Mouse (Mus musculus): ENCODE results near the gene Atf5. TPM values are rescaled to one million over a fixed set of nuclear protein-coding genes. Genes with fewer than 3 reads are reported as not detected.

The Atf5 gene
- polyA plus RNA-seq, 2 experiments: 3.7 to 47.9 TPM

DNA sequence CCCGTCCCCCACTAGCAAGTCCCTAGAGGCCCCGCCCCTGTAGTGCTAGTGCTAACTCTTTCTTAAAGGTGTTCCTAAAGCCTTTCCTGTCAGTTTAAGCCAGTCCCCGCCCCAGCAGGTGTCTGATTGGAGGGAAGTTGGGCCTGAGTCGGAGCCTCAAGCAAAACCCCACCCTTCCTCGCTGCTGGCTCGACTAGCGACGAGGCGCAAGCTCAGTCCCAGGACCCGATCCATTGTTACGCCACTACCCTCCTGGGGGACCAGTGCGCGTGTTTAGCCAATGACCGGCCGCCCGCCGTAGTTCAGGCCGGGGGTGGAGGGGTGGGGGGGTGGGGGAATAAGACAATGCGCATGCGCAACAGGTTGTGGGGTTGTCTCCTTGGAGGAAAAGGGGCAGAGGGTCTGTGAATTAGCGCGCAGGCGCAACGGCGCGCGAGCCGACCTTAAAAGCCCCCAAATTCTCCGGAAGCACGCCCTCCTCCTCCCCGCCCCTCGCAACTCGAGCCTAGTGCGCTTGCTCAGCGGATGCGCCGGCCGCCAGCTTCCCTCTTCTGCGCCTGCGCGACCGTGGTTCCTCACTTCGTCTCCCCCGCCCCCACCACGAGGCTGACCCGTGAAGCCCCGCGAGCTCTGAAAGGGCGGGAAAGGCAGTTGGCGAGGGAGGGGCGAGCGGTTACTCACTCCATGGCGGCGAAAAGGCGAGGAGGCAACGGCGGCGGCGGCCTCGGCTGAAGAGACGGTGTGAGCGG is 563 bp downstream of the Atf5 start, which contains the start of the genes Nup62 and Il4i1:
Gene Nup62, plus strand, starts transcription at position 368 of the 749 bp plus-strand sequence.
Gene Il4i1, plus strand, starts transcription at position 667 of the 749 bp plus-strand sequence.
- no peaks in the 10 kb centered on the region for H3K9me3 ChIP-seq (ENCODE audit: control insufficient read depth, low read length)
- TF ChIP-seq POLR2A (IDR thresholded peaks at IDR 0.05; ENCODE audit: borderline replicate concordance, extremely low read depth, insufficient read depth, insufficient read length): peak; percentile 60; the same call in 1 of the 2 replicates
- peak within 1 kb of the TSS; percentile 95 for H3K27ac ChIP-seq (replicated peaks; ENCODE audit: low read depth, low read length)
- DNase-seq (ENCODE audit: low spot score): peak; percentile 99
- H3K4me1 ChIP-seq (ENCODE audit: control insufficient read depth, insufficient read depth, low read length): peaks cover 29% of the 10 kb centered on the region
- H3K4me3 ChIP-seq (replicated peaks; ENCODE audit: low read length): peak within 1 kb of the TSS; percentile 87
- ATAC-seq (ENCODE audit: low FRiP score, low read depth): peak; percentile 94
- no peaks in the 10 kb centered on the region for H3K27me3 ChIP-seq (ENCODE audit: control insufficient read depth, insufficient read depth, low read length)
- WGBS: 0% methylated on average over 52 of the region's 62 CpGs
- peak within 1 kb of the TSS; percentile 98 for H3K9ac ChIP-seq (ENCODE audit: low read depth, low read length, severe bottlenecking)
- H3K36me3 ChIP-seq (ENCODE audit: control insufficient read depth, insufficient read depth, low read length): peaks cover 21% of the 10 kb centered on the region; the same call in 1 of the 2 replicates
- H3K4me2 ChIP-seq (replicated peaks; ENCODE audit: low read depth, low read length, severe bottlenecking): peak within 1 kb of the TSS; percentile 74

DNA sequence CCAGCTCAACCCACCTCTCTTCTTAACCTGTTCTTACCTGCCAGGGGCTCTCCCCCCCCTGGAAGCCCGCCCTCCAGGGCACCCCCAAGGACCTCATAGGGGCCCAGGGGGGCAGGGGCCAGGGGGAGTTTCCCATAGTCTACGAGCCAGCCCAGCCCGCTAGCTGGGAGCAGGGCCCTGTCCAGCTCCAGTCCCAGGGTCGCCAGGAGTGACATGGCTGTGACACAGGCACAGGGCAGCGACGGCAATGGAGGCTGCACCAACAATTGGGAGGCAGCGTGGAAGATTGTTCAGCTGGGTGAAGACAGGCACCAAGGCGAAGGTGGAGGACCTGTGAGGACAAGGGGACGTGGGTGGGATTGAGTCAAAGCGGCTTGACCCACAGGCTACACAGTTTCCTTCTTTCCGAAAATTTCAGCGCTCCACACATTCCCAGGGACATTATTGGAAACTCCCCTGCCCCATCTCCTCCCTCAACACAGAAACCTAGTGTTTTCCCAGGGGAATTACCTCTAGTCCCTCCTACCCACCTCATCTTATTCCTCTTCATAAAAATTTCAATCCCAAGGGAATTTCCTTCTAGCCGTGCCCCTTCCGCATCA is 1.4 kb downstream of the Atf5 start:
- ATAC-seq (ENCODE audit: low FRiP score, low read depth): no peak
- Histone ChIP-seq H3K27ac (replicated peaks; ENCODE audit: low read depth, low read length) (peak overlapping the region; percentile 95; the same call in 1 of the 2 replicates), H3K4me2 (replicated peaks; ENCODE audit: low read depth, low read length, severe bottlenecking) (peak overlapping the region; percentile 74), H3K4me3 (replicated peaks; ENCODE audit: low read length) (peak overlapping the region; percentile 87), H3K9ac (ENCODE audit: low read depth, low read length, severe bottlenecking) (peak overlapping the region; percentile 43; the same call in 1 of the 2 replicates), H3K36me3 (ENCODE audit: control insufficient read depth, insufficient read depth, low read length) (peaks cover 21% of the 10 kb centered on the region; the same call in 1 of the 2 replicates), H3K27me3 (ENCODE audit: control insufficient read depth, insufficient read depth, low read length) (no peaks in the 10 kb centered on the region), H3K9me3 (ENCODE audit: control insufficient read depth, low read length) (no peaks in the 10 kb centered on the region), H3K4me1 (ENCODE audit: control insufficient read depth, insufficient read depth, low read length) (peaks cover 29% of the 10 kb centered on the region)
- 25% methylated on average over 14 of the region's 14 CpGs for WGBS
- no peak for TF ChIP-seq POLR2A (IDR thresholded peaks at IDR 0.05; ENCODE audit: borderline replicate concordance, extremely low read depth, insufficient read depth, insufficient read length)
- peak; percentile 49 for DNase-seq (ENCODE audit: low spot score)

DNA sequence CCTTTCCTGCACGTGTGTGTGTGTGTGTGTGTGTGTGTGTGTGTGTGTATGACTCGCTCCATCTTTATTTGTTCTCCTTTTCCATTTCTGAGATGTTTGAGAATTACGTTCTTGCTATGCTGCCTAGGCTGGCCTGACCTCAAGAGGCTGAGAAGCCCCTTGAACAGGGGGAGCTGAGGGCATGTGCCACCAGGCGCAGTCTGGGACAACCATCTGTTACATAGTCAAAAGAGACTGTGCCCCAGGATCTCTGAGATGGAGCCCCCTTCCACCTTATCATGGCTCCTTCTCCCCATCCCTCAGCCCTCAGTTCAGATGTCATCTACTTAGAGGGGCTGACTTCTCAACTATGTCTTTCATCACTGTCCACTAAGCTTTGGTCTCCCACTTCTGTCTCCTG is 2.0 kb downstream of the Atf5 start:
- no peak for TF ChIP-seq POLR2A (IDR thresholded peaks at IDR 0.05; ENCODE audit: borderline replicate concordance, extremely low read depth, insufficient read depth, insufficient read length)
- WGBS: 90% methylated on average over 4 of the region's 4 CpGs
- Histone ChIP-seq H3K4me3 (replicated peaks; ENCODE audit: low read length) (no peak overlapping the region), H3K27ac (replicated peaks; ENCODE audit: low read depth, low read length) (no peak overlapping the region), H3K4me1 (ENCODE audit: control insufficient read depth, insufficient read depth, low read length) (peaks cover 29% of the 10 kb centered on the region), H3K4me2 (replicated peaks; ENCODE audit: low read depth, low read length, severe bottlenecking) (no peak overlapping the region), H3K27me3 (ENCODE audit: control insufficient read depth, insufficient read depth, low read length) (no peaks in the 10 kb centered on the region), H3K36me3 (ENCODE audit: control insufficient read depth, insufficient read depth, low read length) (peaks cover 21% of the 10 kb centered on the region; the same call in 1 of the 2 replicates), H3K9me3 (ENCODE audit: control insufficient read depth, low read length) (no peaks in the 10 kb centered on the region), H3K9ac (ENCODE audit: low read depth, low read length, severe bottlenecking) (no peak overlapping the region)
- ATAC-seq (ENCODE audit: low FRiP score, low read depth): no peak
- DNase-seq (ENCODE audit: low spot score): no peak

DNA sequence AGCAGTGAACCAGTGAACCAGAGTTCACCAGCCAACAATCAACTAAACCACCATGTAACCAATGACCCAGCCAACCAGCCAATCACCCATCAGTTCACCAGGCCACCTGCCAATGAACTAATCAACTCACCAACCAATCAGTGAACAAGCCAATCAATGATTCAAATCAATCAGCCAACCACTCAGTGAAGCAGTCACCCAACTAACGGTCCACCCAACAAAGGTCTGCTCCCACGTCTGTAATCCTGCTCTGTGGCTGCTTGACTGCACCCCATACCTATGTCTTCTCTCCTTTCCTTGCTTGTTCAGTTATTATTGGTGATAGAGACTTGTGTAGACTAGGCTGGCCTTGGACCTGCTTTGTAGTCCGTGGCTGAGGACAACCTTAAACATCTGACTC is 2.5 kb downstream of the Atf5 start:
- Histone ChIP-seq H3K9ac (ENCODE audit: low read depth, low read length, severe bottlenecking) (no peak overlapping the region), H3K4me3 (replicated peaks; ENCODE audit: low read length) (no peak overlapping the region), H3K4me2 (replicated peaks; ENCODE audit: low read depth, low read length, severe bottlenecking) (no peak overlapping the region), H3K4me1 (ENCODE audit: control insufficient read depth, insufficient read depth, low read length) (peaks cover 25% of the 10 kb centered on the region), H3K27ac (replicated peaks; ENCODE audit: low read depth, low read length) (no peak overlapping the region), H3K36me3 (ENCODE audit: control insufficient read depth, insufficient read depth, low read length) (peaks cover 17% of the 10 kb centered on the region; the same call in 1 of the 2 replicates), H3K9me3 (ENCODE audit: control insufficient read depth, low read length) (no peaks in the 10 kb centered on the region), H3K27me3 (ENCODE audit: control insufficient read depth, insufficient read depth, low read length) (no peaks in the 10 kb centered on the region)
- ATAC-seq (ENCODE audit: low FRiP score, low read depth) (no peak), DNase-seq (ENCODE audit: low spot score) (no peak)
- no peak for TF ChIP-seq POLR2A (IDR thresholded peaks at IDR 0.05; ENCODE audit: borderline replicate concordance, extremely low read depth, insufficient read depth, insufficient read length)
- 92% methylated on average over 3 of the region's 3 CpGs for WGBS

DNA sequence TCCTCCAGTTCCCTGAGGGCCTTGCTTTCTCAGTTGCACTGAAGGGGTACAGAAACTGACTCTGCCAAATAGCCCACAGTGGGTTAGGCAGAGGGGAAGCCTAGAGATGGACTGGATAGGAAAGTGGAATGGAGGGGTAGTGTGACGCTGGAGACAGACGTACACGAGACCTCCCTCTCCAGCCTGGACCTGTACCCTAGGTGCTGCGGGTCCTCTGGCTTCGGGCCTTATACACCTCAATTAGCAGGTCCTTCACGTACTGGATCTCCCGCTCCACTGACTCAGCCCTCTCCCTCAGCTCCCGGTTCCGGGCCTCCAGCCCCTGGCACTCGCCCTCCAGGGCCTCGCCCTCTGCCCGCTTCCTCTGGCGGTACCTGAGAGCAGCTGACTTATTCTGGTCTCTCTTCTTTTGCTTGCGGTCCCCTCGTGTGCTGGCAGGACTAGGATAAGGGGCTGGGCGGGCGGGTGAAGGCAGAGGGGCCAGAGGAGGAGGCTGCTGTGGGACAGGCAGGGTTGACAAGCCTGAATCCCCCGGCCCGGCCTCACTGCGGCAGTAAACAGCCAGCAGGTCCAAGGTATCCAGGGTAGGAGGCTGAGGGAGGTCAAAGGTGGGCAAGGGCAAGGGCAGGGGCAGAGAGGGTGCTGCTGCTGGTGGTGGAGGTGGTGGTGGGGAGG is 3.7 kb downstream of the Atf5 start:
- peaks cover 11% of the 10 kb centered on the region; the same call in 1 of the 2 replicates for H3K36me3 ChIP-seq (ENCODE audit: control insufficient read depth, insufficient read depth, low read length)
- WGBS: 87% methylated on average over 20 of the region's 20 CpGs
- no peak overlapping the region for H3K4me3 ChIP-seq (replicated peaks; ENCODE audit: low read length)
- H3K27ac ChIP-seq (replicated peaks; ENCODE audit: low read depth, low read length): no peak overlapping the region
- ATAC-seq (ENCODE audit: low FRiP score, low read depth): no peak
- no peak overlapping the region for H3K9ac ChIP-seq (ENCODE audit: low read depth, low read length, severe bottlenecking)
- no peaks in the 10 kb centered on the region for H3K9me3 ChIP-seq (ENCODE audit: control insufficient read depth, low read length)
- no peaks in the 10 kb centered on the region for H3K27me3 ChIP-seq (ENCODE audit: control insufficient read depth, insufficient read depth, low read length)
- no peak for TF ChIP-seq POLR2A (IDR thresholded peaks at IDR 0.05; ENCODE audit: borderline replicate concordance, extremely low read depth, insufficient read depth, insufficient read length)
- H3K4me2 ChIP-seq (replicated peaks; ENCODE audit: low read depth, low read length, severe bottlenecking): no peak overlapping the region
- peaks cover 13% of the 10 kb centered on the region for H3K4me1 ChIP-seq (ENCODE audit: control insufficient read depth, insufficient read depth, low read length)
- DNase-seq (ENCODE audit: low spot score): no peak

Data from limb, embryonic 14.5 days (tissue).